In the genomic region with DNA sequence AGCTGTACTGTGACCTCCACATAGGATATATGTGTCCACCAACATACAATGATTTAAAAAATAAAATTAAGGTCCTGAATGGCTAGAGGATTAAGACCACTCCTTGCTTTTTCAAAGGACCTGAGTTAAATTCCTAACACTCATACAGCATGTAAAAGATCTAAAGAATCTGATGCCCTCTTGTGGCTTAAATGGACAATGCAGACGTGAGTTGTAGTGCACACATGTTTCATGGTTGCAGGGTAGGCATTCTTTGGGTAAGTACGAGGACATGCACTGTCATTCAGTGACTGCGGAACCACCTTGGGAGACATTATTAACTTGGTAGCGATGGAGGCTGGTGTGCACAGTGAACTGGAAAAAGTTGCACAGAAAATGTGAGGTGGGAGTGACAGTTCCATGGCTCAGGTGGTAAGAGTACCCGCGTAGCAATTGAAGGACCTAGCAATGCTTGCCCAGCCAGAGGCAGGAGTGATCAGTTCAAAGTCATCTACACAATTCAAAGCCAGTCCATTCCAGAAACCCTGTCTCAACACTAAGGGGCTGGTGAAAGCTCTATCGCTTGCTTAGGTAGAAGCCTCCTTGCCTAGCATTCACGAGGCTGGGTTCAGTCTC, we compare ENCODE assay signal across 10 mouse cellular contexts. TPM values are rescaled to one million over a fixed set of nuclear protein-coding genes. Genes with fewer than 3 reads are reported as not detected.
A peak's percentile ranks its signal among the peaks of the same experiment; 100 is the strongest.
DNase-seq lines count a peak whose midpoint lies in the region; ATAC-seq and TF ChIP-seq lines count a peak whose summit lies in the region.
"Had no signal": no experiment of that assay in that cellular context is flagged by ENCODE, and none has a peak within 500 bp of the region (broad histone marks: within the 10 kb centered on the region; RNA-seq: fewer than 3 reads in every experiment).

No protein-coding gene starts in this region.

- H3K79me2 ChIP-seq in liver, adult 2 months (ENCODE audit: control insufficient read depth, insufficient read depth, low read length), result no peaks in the 10 kb centered on the region

- 64% methylated on average over 8 of the region's 8 CpGs for WGBS in forebrain, embryonic 16.5 days
- 55% methylated on average over 8 of the region's 8 CpGs for WGBS in liver, adult 2 months

- H3K27ac ChIP-seq in forebrain, embryonic 16.5 days (ENCODE audit: low read length), result no peak overlapping the region
- H3K27ac ChIP-seq in liver, adult 2 months (replicated peaks; ENCODE audit: insufficient read depth, low read depth, low read length), result no peak overlapping the region
- H3K27ac ChIP-seq: embryonic facial prominence, embryonic 15.5 days; macrophage had no signal

- H3K4me1 ChIP-seq in forebrain, embryonic 16.5 days (replicated peaks; ENCODE audit: control insufficient read depth, insufficient read depth, low read length), result no peaks in the 10 kb centered on the region
- no peaks in the 10 kb centered on the region for H3K4me1 ChIP-seq in liver, adult 2 months (ENCODE audit: control insufficient read depth, insufficient read depth, low read length)
- H3K4me1 ChIP-seq: embryonic facial prominence, embryonic 15.5 days had no signal

- H3K4me2 ChIP-seq in forebrain, embryonic 16.5 days (ENCODE audit: low read length), result no peak overlapping the region
- H3K4me2 ChIP-seq: embryonic facial prominence, embryonic 15.5 days had no signal

- ATAC-seq in forebrain, embryonic 16.5 days, result peak; percentile 59; the same call in 1 of the 2 replicates
- peak; percentile 48; the same call in 1 of the 2 replicates for ATAC-seq in neutrophil, adult 5-6 weeks (ENCODE audit: extremely low read depth, insufficient number of reproducible peaks, low FRiP score, poor library complexity, severe bottlenecking)

- no peak for TF ChIP-seq POLR2A in liver, adult 2 months (IDR thresholded peaks at IDR 0.05; ENCODE audit: extremely low read depth, insufficient read depth, low read length)

- no peaks in the 10 kb centered on the region for H3K27me3 ChIP-seq in forebrain, embryonic 16.5 days (replicated peaks; ENCODE audit: control insufficient read depth, insufficient read depth, low read length)
- no peaks in the 10 kb centered on the region for H3K27me3 ChIP-seq in liver, adult 2 months (ENCODE audit: control insufficient read depth, insufficient read depth, low read length)
- H3K27me3 ChIP-seq: embryonic facial prominence, embryonic 15.5 days had no signal

- TF ChIP-seq CTCF in liver, adult 2 months (IDR thresholded peaks at IDR 0.05; ENCODE audit: low read depth, low read length), result peak; percentile 58

- H3K36me3 ChIP-seq in forebrain, embryonic 16.5 days (ENCODE audit: control insufficient read depth, insufficient read depth), result peaks cover 26% of the 10 kb centered on the region
- peaks cover 9% of the 10 kb centered on the region; the same call in 1 of the 2 replicates for H3K36me3 ChIP-seq in liver, adult 2 months (ENCODE audit: control insufficient read depth, insufficient read depth, low read length)

- no peaks in the 10 kb centered on the region for H3K9me3 ChIP-seq in forebrain, embryonic 16.5 days (ENCODE audit: control insufficient read depth, low read length)
- H3K9me3 ChIP-seq: embryonic facial prominence, embryonic 15.5 days had no signal

- peak; percentile 21 for DNase-seq in heart, postnatal 4 days
- DNase-seq in heart, adult 9 months (ENCODE audit: low spot score in 2 of 2), result no peak
- DNase-seq in CD4-positive, CD25-positive, alpha-beta regulatory T cell, adult 2 months (ENCODE audit: low read depth, low spot score), result peak; percentile 74
- DNase-seq in NIH3T3 (ENCODE audit: low read depth), result peak; percentile 79
- DNase-seq in liver, adult 2 months (ENCODE audit: extremely low read depth, low read depth, low spot score), result peak; percentile 58
- DNase-seq in urinary bladder, postnatal 36 days (ENCODE audit: low spot score in 2 of 2), result no peak

- H3K4me3 ChIP-seq in forebrain, embryonic 16.5 days (replicated peaks; ENCODE audit: low read length), result no peak overlapping the region
- no peak overlapping the region for H3K4me3 ChIP-seq in liver, adult 2 months (ENCODE audit: insufficient read depth, low read depth, low read length)
- H3K4me3 ChIP-seq: embryonic facial prominence, embryonic 15.5 days had no signal

- no peak overlapping the region for H3K9ac ChIP-seq in forebrain, embryonic 16.5 days (replicated peaks; ENCODE audit: low read depth, low read length)
- H3K9ac ChIP-seq in liver, adult 2 months (ENCODE audit: low read depth, low read length), result no peak overlapping the region
- H3K9ac ChIP-seq: embryonic facial prominence, embryonic 15.5 days had no signal

RNA-seq across cellular contexts. Expression of gene Zfp113, which starts 17.5 kb away (rescaled TPM):
- total RNA-seq in heart, postnatal 4 days (2021), result 10 to 100 TPM in 1 of 2 experiments, 1 to 10 TPM in 1; 7.6 to 10.6 TPM
- polyA plus RNA-seq in forebrain, embryonic 16.5 days (2015; fragmentation: Nextera tagmentation; extraction: Ambion mirVana), result 39.4 and 43.9 TPM in 2 replicates
- 3.5 and 3.8 TPM in 2 replicates for total RNA-seq in liver, adult 2 months (2014; rRNA removed)
- 3.6 and 4.2 TPM in 2 replicates for polyA plus RNA-seq in liver, adult 2 months (2012; rRNA removed)
- 6.4 and 8.6 TPM in 2 replicates for total RNA-seq in neutrophil, adult 5-6 weeks (2017)

RNA-seq across cellular contexts. Expression of gene Zscan21, which starts 21.3 kb away (rescaled TPM):
- total RNA-seq in heart, postnatal 4 days (2021), result 10 to 100 TPM; 20.8 to 22.7 TPM
- 117 and 118 TPM in 2 replicates for polyA plus RNA-seq in forebrain, embryonic 16.5 days (2015; fragmentation: Nextera tagmentation; extraction: Ambion mirVana)
- 8.9 and 10.2 TPM in 2 replicates for total RNA-seq in liver, adult 2 months (2014; rRNA removed)
- polyA plus RNA-seq in liver, adult 2 months (2012; rRNA removed), result 6.0 and 6.8 TPM in 2 replicates
- 8.5 and 11.5 TPM in 2 replicates for total RNA-seq in neutrophil, adult 5-6 weeks (2017)

RNA-seq across cellular contexts. Expression of gene Cops6, which starts 22.8 kb away (rescaled TPM):
- 100 to 1,000 TPM; 134 to 143 TPM for total RNA-seq in heart, postnatal 4 days (2021)
- 281 and 305 TPM in 2 replicates for polyA plus RNA-seq in forebrain, embryonic 16.5 days (2015; fragmentation: Nextera tagmentation; extraction: Ambion mirVana)
- total RNA-seq in liver, adult 2 months (2014; rRNA removed), result 61.9 and 74.4 TPM in 2 replicates
- 109 and 118 TPM in 2 replicates for polyA plus RNA-seq in liver, adult 2 months (2012; rRNA removed)
- 14.2 and 19.2 TPM in 2 replicates for total RNA-seq in neutrophil, adult 5-6 weeks (2017)

RNA-seq across cellular contexts. Expression of gene Ap4m1, which starts 33.8 kb away (rescaled TPM):
- 10 to 100 TPM; 14.0 to 16.7 TPM for total RNA-seq in heart, postnatal 4 days (2021)
- polyA plus RNA-seq in forebrain, embryonic 16.5 days (2015; fragmentation: Nextera tagmentation; extraction: Ambion mirVana), result 27.8 and 31.9 TPM in 2 replicates
- 9.6 and 12.3 TPM in 2 replicates for total RNA-seq in liver, adult 2 months (2014; rRNA removed)
- 9.1 and 14.8 TPM in 2 replicates for polyA plus RNA-seq in liver, adult 2 months (2012; rRNA removed)
- total RNA-seq in neutrophil, adult 5-6 weeks (2017), result 18.4 and 20.3 TPM in 2 replicates

RNA-seq across cellular contexts. Expression of gene Mcm7, which starts 34.2 kb away (rescaled TPM):
- total RNA-seq in heart, postnatal 4 days (2021), result 10 to 100 TPM; 80.5 to 86.4 TPM
- 173 and 191 TPM in 2 replicates for polyA plus RNA-seq in forebrain, embryonic 16.5 days (2015; fragmentation: Nextera tagmentation; extraction: Ambion mirVana)
- total RNA-seq in liver, adult 2 months (2014; rRNA removed), result 11.0 and 14.8 TPM in 2 replicates
- 9.7 and 12.4 TPM in 2 replicates for polyA plus RNA-seq in liver, adult 2 months (2012; rRNA removed)
- total RNA-seq in neutrophil, adult 5-6 weeks (2017), result 86.1 and 89.7 TPM in 2 replicates

Comparison
In these comparisons a context has a peak if more than half of its experiments do, and no peak if none do; other contexts are left out.
1. DNase-seq: peak in heart, postnatal 4 days (single experiment), CD4-positive, CD25-positive, alpha-beta regulatory T cell, adult 2 months (single experiment), NIH3T3 (single experiment) and liver, adult 2 months (single experiment); none in heart, adult 9 months (0 of 2) and urinary bladder, postnatal 36 days (0 of 2).